Mouse (Mus musculus) erythroblast, embryonic 14.5 days (primary cell): ENCODE measurements around the gene 1700010B08Rik.
"Not testable (repeated sequence)": the region's sequence is repeated elsewhere in the genome, so short reads cannot be mapped to it uniquely, and the experiment has no call there.

ENCODE experiments used
- GATA1 ChIP-seq: IDR thresholded peaks from 2 replicates; pipeline ENCODE4 v1.6.1; 2012; ENCODE audit warnings: low read length, inconsistent platforms, mixed read lengths
- TAL1 ChIP-seq: IDR thresholded peaks from 3 replicates; pipeline ENCODE4 v1.6.1; 2012; ENCODE audit warnings: low read length, inconsistent platforms, mixed read lengths

GRCm38 (mm10) chr2:173707626-173708025, 11.6 kb upstream of the 1700010B08Rik start:
- not testable (repeated sequence) for TF ChIP-seq GATA1, TAL1
